Mouse (Mus musculus): ENCODE measurements around the gene Tmtc4.

DNA sequence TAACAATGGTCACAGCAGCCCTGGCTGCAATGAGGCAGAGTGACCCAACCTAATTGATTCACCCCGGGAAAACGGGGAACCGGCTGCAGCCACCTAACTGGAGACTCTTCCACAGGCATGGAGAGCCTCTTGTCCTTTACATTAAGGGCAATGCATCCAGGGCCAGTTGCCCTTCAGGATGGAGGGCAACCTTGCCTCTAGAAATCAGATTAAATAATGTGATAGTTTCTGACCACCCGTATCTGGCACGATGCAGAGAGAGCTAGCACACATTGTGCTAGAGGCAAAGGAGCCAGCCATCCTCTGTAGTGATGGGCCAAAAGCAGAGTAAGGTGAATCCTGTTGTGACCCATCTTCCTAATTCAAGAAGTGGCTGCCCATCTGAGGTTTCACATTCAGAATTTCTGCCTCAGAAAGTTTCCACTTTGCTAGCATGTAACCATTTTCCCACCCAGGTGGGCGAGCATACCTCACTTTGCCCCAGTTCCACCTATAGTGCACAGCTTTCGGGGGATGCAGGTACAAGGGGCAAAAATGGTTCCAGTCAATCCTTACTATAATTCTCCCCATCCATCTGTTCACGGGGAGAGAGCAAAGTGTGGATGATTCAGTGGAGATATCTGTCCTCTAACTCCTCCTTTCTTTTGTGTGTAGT is 1.9 kb downstream of the Tmtc4 start:
- TF ChIP-seq CTCF (IDR thresholded peaks at IDR 0.05; ENCODE audit: borderline replicate concordance, control insufficient read depth, extremely low read depth, insufficient read depth, low read length, poor library complexity) (no peak), POLR2A (IDR thresholded peaks at IDR 0.05; ENCODE audit: control insufficient read depth, extremely low read depth, insufficient read depth, low read length, poor library complexity) (no peak)

All from thymus, adult 2 months (tissue).